Mouse (Mus musculus) olfactory bulb, adult 2 months (tissue): ENCODE data around the gene Rgl1.

Experiments
- CTCF ChIP-seq: fragments of 200-500 bp; IDR thresholded peaks from 2 replicates; pipeline ENCODE4 v1.5.1; 2012; ENCODE audit warnings: low read depth, mild to moderate bottlenecking, low read length, moderate library complexity; ENCODE audit not compliant: insufficient read depth
- POLR2A ChIP-seq: fragments of 200-500 bp; IDR thresholded peaks from 2 replicates; pipeline ENCODE4 v1.6.1; 2012; ENCODE audit warnings: mild to moderate bottlenecking, low read depth, low read length, moderate library complexity; ENCODE audit not compliant: insufficient read depth

DNA sequence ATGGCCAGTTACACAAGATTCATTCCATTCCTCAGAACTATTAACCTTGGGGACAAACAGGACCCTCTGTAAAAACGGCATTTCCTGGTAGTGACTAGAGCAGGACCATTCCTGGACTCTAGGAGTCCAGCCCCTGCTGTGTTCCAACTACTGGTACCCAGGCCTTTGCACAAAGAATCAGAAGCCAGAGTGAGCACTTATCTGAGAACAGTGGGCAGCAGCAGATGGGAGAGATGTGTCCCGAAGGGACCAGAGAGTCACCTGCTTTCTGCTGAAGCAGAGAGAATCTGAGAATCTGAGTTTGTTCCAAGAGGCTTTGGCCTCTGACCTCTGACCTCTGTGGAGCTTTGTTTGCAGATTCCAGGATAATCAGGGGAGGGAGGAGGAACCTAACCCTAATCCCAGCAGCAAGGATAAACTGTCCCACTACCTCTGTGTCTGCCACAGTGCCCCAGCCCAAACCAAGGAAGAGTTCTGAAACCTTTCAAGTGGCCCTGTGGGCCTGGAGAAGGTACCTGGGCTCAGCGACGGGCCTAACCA, 22.0 kb upstream of the Rgl1 start:
- no peak for TF ChIP-seq CTCF
- no peak for TF ChIP-seq POLR2A
